Mouse (Mus musculus) megakaryocyte, adult 5-6 weeks (primary cell): ENCODE measurements around the gene Fanca. TPM values are rescaled to one million over a fixed set of nuclear protein-coding genes. Genes with fewer than 3 reads are reported as not detected.

Experiments
- ATAC-seq: 2 replicates; pipeline ENCODE4 v1.8.0; 2016; ENCODE audit warnings: mild to moderate bottlenecking, inconsistent platforms; ENCODE audit not compliant: poor library complexity, severe bottlenecking
- total RNA-seq, 2 experiments: library from RNA; stranded (forward) in 1 of 2; stranded (reverse) in 1 of 2; fragments of 153-499, 151-499 nt in 1 of 2; fragments of 221-1000, 200-1000 nt in 1 of 2; gene quantifications; 2 replicates each; pipeline versions ENCODE4 v1.2.3 to v1.2.4; 2015 to 2017

The Fanca gene
- total RNA-seq (2015) (29.5 and 36.3 TPM in 2 replicates), total RNA-seq (2017) (37.9 and 50.2 TPM in 2 replicates)

- ATAC-seq: peak; percentile 100
Observed at GRCm38 (mm10) chr8:123318467-123318911, at the start of gene Fanca. Gene Fanca (minus strand): TSS chr8:123318576.

- peak; percentile 92 for ATAC-seq
Observed at GRCm38 (mm10) chr8:123361082-123361739, 42.8 kb upstream of the Fanca start.

- no peak for ATAC-seq
Observed at GRCm38 (mm10) chr8:123353216-123353615, 34.8 kb upstream of the Fanca start.

DNA sequence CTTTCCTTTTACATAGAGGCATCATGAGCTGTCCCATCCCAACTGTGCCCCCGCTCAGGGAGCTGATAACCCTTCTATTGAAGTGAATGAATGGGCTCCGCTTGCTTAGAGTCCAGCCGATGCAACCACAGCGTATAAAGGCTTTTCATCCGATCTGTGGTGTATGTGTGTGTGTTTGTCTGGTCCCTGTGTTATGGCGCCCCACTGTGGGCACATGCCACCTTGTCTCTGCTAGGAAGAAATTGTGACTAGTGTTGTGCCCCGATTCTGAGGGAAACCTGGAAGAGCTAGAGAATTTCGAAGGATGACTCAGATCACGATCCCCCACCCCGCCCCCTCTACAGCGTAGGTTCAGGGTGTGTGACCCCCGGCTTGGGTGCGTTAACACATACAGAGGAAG, 34.4 kb upstream of the Fanca start:
- ATAC-seq: no peak

- no peak for ATAC-seq
Observed at GRCm38 (mm10) chr8:123352118-123352517, 33.7 kb upstream of the Fanca start.

DNA sequence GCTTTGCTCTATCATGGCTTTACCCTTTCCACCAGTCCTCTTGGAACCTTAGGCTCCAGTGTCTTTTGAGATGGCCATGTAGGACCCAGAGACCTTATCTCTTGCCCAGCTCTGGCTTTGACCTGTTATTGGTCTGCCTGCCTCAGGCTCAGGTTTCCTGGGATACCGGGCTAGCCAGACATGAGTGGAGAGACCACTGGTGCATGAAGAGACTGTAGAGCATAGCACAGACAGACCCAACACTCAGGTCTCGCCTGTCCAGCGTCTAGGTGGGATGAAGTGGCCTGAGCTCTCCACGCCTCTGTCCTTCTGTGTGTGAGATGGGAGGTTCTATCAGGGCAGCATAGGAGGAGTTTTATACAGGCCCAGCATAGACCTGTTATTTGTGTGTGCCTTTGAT, 30.7 kb upstream of the Fanca start:
- no peak for ATAC-seq

GRCm38 (mm10) chr8:123348237-123348843, 30.0 kb upstream of the Fanca start:
- ATAC-seq: no peak

GRCm38 (mm10) chr8:123347293-123347692, 28.9 kb upstream of the Fanca start:
- no peak for ATAC-seq

- no peak for ATAC-seq
Observed at GRCm38 (mm10) chr8:123345856-123346255, 27.5 kb upstream of the Fanca start.

GRCm38 (mm10) chr8:123345135-123345534, 26.8 kb upstream of the Fanca start:
- no peak for ATAC-seq

- ATAC-seq: peak; percentile 27; the same call in 1 of the 2 replicates
Observed at GRCm38 (mm10) chr8:123343422-123343821, 25.0 kb upstream of the Fanca start.

GRCm38 (mm10) chr8:123342911-123343310, 24.5 kb upstream of the Fanca start:
- ATAC-seq: peak; percentile 52; the same call in 1 of the 2 replicates

DNA sequence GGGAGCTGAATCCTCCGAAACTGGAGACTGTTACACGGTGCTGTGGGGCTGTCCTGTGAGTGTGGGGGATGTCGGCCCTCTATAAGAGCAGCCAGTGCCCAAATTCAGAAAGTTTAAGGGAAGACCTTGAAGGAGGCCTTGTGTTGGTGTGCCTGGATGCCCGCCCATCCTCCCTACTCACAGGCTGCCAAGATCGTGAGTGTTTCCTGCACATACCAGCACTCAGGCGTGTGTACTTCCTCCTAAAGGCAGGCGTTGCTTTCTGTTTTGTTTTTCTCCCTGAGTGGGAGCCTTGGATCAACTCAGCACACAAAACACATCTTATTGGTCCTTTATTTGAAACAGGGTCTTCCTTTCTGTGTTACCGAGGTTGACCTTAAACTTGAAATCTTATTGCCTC, 23.9 kb upstream of the Fanca start:
- ATAC-seq: 0 out of 2 replicates have a peak, but pooled peaks have one; percentile 49

DNA sequence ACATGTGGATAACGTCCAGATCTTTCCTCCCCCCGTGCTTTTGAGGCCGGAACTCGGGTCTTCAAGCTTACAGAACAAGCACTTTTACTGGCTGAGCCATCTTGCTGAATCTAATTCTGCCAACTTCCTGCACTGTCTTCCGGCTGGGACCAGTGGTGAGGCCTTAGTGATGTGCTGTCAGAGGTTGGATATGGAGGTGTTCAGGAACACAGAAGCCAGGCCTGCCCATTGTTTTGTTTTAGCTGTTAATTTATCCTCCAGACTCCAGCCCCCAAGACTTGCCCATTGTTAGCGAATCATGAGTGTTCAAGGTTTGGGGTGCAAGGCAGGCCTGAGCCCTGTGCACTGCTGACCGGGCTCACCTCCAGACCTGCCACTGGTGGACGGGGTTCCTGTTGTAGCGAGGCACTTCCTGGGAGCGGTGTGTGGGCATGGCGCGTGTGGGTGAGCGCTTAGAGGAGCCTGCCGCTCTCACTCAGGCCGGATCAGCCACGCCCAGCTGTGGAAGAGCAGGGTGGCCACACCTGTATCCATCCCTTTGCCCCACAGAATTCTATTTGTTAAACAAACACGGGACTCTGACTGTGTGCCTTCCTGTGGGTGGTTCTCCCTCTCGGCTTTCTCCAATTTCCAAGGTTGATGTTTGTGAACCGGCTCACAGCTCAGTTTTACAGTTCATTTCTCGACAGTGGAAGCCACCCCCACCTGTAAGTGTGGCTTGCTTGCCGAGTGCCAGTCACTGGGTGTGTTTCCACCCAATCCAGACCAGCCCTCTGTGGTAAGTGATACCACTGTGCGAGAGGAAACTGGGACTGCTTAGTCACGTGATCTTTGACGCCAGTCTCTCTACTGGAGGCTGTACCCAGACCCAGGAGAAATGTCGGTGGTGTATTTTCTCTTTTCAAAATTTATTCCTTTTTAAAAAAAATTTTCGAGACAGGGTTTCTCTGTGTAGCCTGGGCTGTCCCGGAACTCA, 23.0 kb upstream of the Fanca start:
- peak; percentile 33; the same call in 1 of the 2 replicates for ATAC-seq

- ATAC-seq: no peak
Observed at GRCm38 (mm10) chr8:123340071-123340470, 21.7 kb upstream of the Fanca start.

GRCm38 (mm10) chr8:123337475-123337874, 19.1 kb upstream of the Fanca start:
- ATAC-seq: no peak

GRCm38 (mm10) chr8:123334467-123334866, 16.1 kb upstream of the Fanca start:
- ATAC-seq: no peak

GRCm38 (mm10) chr8:123333864-123334263, 15.5 kb upstream of the Fanca start:
- ATAC-seq: no peak

DNA sequence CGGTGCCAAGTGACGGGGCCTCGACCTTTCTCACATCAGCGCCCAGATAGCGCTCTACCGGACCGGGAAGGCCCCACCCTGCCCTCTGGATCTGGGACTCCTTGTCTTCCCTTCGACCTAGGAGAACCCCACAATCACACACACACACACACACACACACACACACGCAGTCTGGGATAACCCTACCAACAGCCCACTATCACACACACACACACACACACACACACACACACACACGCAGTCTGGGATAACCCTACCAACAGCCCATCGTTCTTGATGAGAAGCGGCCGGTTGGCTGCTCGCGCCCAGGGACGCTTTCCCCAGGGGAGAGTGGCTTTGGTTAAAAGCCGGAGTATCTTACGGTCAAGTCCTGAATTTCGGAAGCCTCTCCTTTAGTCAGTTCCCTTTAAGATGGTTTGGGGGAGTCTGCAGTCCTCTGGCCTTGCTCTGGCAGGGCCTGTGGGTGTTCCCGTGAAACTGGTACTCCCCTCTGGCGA, 14.8 kb upstream of the Fanca start:
- no peak for ATAC-seq

GRCm38 (mm10) chr8:123332262-123333090, 14.1 kb upstream of the Fanca start, which contains the start of gene Spire2:
Gene Spire2 (plus strand): TSS chr8:123332713.
- ATAC-seq: peak; percentile 77
